Mouse (Mus musculus) left cerebral cortex, adult 6 months (tissue): ENCODE data around the gene Proser1. TPM values are rescaled to one million over a fixed set of nuclear protein-coding genes. Genes with fewer than 3 reads are reported as not detected.

Experiments
- long read RNA-seq, 2 experiments: library from polyadenylated mRNA; unstranded; transcript quantifications; one replicate each; pipeline ENCODE4 v2.0.0; 2019 to 2020
- polyA plus RNA-seq: library from polyadenylated mRNA; unstranded; fragments of <200 nt; fragmentation: Nextera tagmentation; gene quantifications from 2 replicates; pipeline ENCODE4 v1.2.3, GENCODE M21; 2021

The Proser1 gene
- polyA plus RNA-seq = 4.5 and 6.3 TPM in 2 replicates
- long read RNA-seq, experiment 1, full-length matches to known transcripts = 1 of 6 reads
- long read RNA-seq, experiment 1, partial matches to known transcripts = 5 of 6 reads
- long read RNA-seq, experiment 1, other reads (novel, unspliced or antisense) = 0 of 6 reads
- long read RNA-seq, experiment 2, partial matches to known transcripts = 1 of 3 reads
- long read RNA-seq, experiment 2, other reads (novel, unspliced or antisense) = 0 of 3 reads

GRCm38 (mm10) chr3:53463046-53463764 is at the start of gene Proser1, which contains the start of gene Nhlrc3:
TSS of gene Proser1 (plus strand) at chr3:53463666.
TSS of gene Nhlrc3 (minus strand) at chr3:53463332.

DNA sequence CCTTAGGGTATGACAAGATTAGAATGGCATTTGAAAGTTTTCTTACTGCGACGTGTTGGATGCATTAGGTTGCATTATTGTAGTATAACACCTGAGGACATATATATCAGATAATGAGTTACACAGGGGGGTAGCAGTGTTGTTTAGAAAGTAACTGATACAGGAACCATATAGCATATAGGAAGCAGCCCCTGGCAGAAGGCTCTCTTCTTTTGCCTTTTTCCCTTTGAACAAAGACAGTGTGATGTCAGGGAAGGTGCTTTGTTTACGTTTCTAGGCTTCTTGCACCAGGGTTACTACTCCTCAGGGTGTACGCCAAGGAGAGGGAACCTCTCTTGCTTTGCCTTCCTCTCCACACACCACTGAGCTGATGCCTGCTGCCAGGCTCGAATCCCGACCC is 24.9 kb downstream of the Proser1 start, which contains the start of gene Stoml3:
Gene Stoml3 (plus strand): TSS at position 301 of the 400 bp plus-strand sequence.

Other genes with a start within 250 kb of the Proser1 start
- 1.8 and 2.1 TPM in 2 replicates for gene Nhlrc3, start 334 bp upstream of the Proser1 start, polyA plus RNA-seq
- gene Stoml3, start 25.0 kb downstream of the Proser1 start, polyA plus RNA-seq = 0.58 and 0.70 TPM in 2 replicates
- 0.13 and 0.15 TPM in 2 replicates for gene Frem2, start 193.7 kb downstream of the Proser1 start, polyA plus RNA-seq